Mouse (Mus musculus) retina, postnatal 1 day (tissue): ENCODE data around the gene Rpain.

ENCODE experiments used
- DNase-seq: peaks from one replicate; pipeline ENCODE4 v3.0.0-alpha.2; 2012

Gene Rpain

GRCm38 (mm10) chr11:70969821-70970559 is at the start of gene Rpain, which contains the start of gene Nup88:
Rpain (plus strand) TSS chr11:70970213.
Nup88 (minus strand) TSS chr11:70969973.
- peak; percentile 99 for DNase-seq

GRCm38 (mm10) chr11:70931461-70931860 is 38.6 kb upstream of the Rpain start:
- DNase-seq, result no peak

DNA sequence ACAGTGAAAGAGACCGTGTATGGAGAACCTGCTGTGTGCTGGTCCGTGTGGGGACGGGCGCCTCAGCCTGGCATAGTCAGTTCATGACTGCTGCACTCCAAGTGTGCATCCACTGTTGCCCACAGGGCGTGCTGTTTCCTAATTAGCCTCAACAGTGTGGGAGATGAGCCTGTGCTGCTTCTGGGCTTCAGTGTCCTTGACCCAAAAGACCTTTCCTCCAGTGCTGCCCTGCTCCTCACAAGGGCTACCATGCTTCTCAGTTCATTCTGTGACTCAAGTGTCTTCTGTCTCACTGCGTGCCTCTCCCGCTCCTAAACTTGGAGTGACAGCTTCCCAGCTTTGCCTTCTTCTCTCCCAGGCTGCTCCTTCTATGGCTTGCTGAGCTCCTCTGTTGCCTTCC is 34.7 kb upstream of the Rpain start:
- peak; percentile 22 for DNase-seq

DNA sequence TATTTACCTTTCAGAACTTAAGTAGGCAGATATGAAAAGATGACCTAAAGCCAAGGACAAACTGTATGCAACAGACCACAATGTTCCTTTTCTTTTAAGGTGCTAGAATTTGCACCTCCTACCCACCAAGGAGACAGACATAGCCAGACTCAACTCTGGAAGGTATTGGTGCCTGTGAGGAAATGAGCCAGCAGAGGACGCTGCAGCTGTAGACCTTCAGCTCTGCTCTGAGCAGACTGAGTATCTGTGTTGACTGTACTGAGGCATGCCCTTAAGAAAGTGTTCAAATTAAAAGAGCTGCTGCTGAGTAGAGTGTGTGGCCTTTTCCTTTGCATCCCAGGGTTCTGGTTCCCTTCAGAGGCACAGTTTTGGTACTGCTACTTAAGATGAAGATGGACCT is 27.4 kb upstream of the Rpain start:
- no peak for DNase-seq

GRCm38 (mm10) chr11:70943651-70944050 is 26.4 kb upstream of the Rpain start:
- DNase-seq, result no peak

DNA sequence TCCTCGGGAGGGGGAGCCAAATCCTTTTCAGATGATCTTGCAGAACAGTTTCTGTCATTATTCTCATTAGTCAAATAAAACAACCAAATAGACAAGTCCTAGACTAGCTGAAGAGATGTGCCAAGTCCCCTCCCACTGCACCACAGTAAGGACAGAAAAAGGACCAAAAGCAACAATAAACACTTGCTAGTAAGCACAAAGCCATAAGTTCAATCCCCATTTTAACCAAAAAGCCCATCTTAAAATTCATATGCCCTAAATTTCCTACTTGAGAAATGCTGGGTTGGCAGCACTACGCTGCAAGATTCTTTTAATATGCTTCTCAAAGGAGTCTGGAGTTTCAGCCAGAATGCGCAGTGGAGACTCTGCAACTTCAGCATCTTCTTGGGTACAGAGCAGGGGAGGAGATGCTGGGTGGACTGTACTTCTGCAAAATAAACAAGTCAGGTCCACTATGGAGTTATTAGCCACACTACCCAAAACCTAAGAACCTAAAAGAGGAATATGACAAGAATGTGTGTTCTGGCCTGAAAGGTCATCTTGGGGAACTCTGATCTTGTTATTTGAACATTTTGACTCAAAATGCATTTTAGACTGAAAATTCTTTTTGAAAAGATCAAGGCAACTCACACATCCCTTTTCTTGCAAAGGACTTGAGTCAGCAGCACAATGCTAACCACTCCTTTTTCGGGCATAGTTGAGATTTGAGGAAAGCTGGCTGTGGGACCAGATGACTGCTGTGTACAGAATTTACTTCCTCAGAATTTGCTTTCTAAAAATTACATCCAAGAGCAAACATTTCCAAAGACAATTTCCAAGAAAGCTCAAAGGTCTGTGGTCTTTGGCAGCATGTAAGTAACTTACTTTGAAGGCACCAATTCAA is 24.8 kb upstream of the Rpain start:
- no peak for DNase-seq

DNA sequence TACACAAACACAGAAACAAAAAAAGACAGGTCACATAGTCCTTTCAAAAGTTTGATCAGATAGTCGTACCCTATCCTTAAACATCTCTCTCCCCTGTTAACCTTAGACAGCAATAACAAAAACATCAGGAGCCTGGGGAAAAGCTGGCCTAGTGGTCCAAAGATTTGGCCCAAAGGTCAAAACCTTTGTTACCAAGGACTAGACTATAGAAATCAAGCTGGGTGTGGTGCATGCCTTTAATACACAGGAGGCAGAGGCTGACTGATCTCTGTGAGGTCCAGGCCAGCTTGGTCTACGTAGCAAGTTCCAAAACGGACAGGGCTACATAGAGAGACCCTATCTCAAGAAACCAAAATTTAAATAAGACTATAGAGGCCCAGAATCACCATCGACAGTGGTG is 15.3 kb upstream of the Rpain start:
- DNase-seq, result no peak

- DNase-seq, result no peak
Measured at GRCm38 (mm10) chr11:70960786-70961554, 9.0 kb upstream of the Rpain start.

- DNase-seq, result no peak
Measured at GRCm38 (mm10) chr11:70964222-70964907, 5.6 kb upstream of the Rpain start.

DNA sequence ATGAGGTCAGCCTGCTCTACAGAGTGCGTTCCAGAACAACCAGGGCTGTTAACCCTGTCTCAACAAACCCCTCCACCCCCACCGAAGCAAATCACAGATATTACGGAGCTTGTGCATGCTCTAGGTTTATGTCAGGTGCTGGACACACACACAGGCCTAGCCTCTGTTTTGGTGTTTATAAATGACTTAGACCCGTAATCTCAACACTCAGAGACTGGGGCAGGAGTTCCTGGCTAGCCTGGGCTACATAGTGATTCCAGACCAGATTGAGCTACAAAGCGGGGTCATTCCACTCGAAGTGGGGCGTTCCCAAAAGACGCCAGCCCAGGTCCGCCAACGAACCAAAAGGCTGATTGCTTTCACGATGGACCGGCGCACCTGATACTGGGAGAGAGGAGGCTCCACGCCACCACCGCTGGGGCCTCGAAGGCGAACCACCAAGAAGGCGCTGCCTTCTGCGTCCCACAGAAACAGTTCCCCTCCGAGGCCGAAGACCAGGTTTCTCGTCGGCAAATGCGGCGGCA is 680 bp upstream of the Rpain start:
- no peak for DNase-seq

GRCm38 (mm10) chr11:70970560-70971540 is 837 bp downstream of the Rpain start:
- peak; percentile 6 for DNase-seq

DNA sequence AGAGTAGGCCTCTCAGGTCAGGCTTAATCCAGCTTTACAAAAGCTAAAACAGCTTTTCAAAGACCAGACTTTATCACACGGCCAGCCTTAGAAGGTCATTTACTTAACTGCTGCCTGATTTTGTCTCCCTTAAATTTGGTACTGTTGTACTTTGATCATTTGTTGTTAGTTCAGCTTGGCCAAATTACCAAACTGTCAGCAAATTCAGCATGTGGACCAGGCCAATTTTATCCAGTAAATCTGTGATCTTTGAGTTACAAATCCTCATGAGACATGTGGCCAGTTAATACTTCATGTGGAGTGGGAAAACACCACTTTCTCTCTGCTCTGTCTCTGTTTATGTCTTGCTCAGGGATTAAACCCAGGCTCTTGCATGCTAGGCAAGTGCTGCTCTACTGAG is 2.6 kb downstream of the Rpain start:
- no peak for DNase-seq

GRCm38 (mm10) chr11:70973947-70974346 is 3.9 kb downstream of the Rpain start:
- DNase-seq, result peak; percentile 45

- DNase-seq, result no peak
Measured at GRCm38 (mm10) chr11:70975193-70975592, 5.2 kb downstream of the Rpain start.

- no peak for DNase-seq
Measured at GRCm38 (mm10) chr11:70977293-70977692, 7.3 kb downstream of the Rpain start.

DNA sequence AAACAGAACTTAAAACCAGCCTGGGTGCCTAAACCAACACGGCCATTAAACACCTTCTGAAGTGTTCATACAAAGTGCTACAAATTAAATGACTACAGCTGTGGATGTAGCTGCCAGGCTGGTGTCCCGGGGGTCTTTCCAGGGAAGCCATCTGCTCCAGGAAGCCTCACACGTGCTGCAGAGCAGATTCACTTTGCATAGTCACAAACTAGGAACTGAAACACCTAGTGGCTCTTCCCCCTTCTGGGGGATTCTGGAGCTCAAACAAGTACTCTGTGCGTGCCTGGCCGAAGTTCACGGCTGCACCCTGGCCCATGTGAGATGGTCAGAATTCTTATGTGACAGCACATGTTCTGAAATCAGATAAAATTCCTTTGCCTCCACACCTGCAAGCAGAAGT is 10.2 kb downstream of the Rpain start:
- DNase-seq, result no peak

GRCm38 (mm10) chr11:70980751-70981510 is 10.9 kb downstream of the Rpain start:
- no peak for DNase-seq

DNA sequence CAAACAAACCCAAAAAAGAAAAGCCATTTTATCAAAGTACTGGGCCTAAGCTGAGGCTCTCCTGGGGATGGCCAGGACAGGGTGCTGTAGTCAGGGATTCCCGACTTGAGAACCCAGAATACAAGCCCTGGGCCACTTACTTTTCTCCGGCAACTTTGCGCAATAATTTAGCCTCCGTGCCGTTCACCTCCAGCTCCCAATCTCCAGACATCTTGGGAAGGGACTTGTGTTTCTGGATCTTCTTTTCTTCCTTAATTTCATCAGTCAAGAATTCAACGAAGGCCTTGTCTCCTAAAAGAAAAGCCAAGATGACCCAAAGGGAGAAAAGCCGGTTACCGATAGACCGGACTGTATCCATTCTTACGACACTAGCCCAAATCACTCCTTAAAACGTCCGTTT is 12.0 kb downstream of the Rpain start:
- no peak for DNase-seq

DNA sequence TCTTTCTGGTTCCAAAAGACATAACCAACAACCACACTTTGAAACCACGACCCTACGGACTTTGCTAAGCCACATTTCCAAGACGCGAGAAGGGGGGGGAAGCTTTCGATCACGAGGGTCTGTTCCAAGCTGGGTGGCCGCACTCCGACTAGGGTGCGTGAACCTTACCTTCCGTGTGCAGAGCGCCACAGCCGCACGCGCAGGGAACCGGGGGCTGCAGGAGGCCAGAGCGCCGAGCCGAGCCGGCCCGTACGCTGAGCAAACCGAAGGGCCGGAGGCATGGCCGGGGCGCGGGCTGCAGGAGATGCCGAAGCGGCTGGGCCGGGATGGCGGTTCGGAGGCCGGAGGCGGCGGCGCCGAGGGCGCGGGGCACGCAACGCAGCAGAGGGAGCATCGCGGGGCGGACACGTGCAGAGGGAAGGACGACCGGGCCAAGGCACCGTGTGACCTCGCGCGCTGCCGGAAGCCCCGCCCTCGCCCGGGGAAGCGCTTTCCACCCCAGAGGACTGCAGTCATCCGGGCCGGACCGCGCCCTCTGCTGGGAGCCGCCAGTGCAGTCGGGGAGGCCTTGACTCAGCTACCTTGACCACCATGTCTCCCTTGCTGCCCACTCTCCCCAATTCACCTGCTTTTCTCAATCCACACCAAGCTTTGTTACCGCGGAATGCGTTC is 12.7 kb downstream of the Rpain start, which contains the start of gene C1qbp:
Gene C1qbp, minus strand, starts transcription at position 470 of the 672 bp plus-strand sequence.
- peak; percentile 95 for DNase-seq

- no peak for DNase-seq
Measured at GRCm38 (mm10) chr11:71001167-71001566, 31.2 kb downstream of the Rpain start.
